Mouse (Mus musculus) adrenal gland, postnatal 36 days (tissue): Measurements from ENCODE around the gene Lpp. TPM values are rescaled to one million over a fixed set of nuclear protein-coding genes. Genes with fewer than 3 reads are reported as not detected.

Experiments used
- DNase-seq, 2 experiments: peaks; one replicate each; pipeline ENCODE4 v3.0.0; 2021; ENCODE audit warnings: mixed read lengths in 1 of 2
- total RNA-seq, 2 experiments: library from RNA; stranded (reverse); gene quantifications; 2 replicates each; pipeline ENCODE4 v1.2.3; 2021

Lpp gene
- total RNA-seq, 2 experiments from 2014 or later, result 70.3 to 80.3 TPM

- peak; percentile 17 to 48 for DNase-seq
Observed at GRCm38 (mm10) chr16:24559811-24560210, 166.5 kb downstream of the Lpp start.

DNA sequence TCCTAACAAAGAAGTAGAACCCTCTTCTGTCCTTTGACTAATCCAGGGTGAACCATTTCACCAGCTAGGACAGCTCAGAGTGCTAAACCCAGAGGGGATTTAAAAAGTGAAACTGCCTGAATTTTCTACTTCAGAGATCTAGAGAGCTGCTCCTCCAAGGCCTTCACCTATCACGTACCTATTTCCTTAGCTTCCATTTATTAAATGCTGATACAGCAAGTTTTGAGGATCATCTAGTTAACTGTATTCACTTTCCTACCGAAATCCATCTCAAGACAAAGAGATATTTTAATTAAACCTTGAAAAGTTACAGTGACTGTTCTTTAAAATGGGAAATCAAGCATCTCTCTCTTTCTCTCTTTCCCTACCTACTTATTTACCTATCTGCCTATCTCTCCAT, 167.7 kb downstream of the Lpp start:
- no peak for DNase-seq

- DNase-seq, result no peak
Observed at GRCm38 (mm10) chr16:24561602-24562001, 168.3 kb downstream of the Lpp start.

- DNase-seq, result no peak
Observed at GRCm38 (mm10) chr16:24565311-24565710, 172.0 kb downstream of the Lpp start.

- DNase-seq, result no peak
Observed at GRCm38 (mm10) chr16:24566277-24566676, 173.0 kb downstream of the Lpp start.

- DNase-seq, result no peak
Observed at GRCm38 (mm10) chr16:24567562-24567961, 174.3 kb downstream of the Lpp start.

DNA sequence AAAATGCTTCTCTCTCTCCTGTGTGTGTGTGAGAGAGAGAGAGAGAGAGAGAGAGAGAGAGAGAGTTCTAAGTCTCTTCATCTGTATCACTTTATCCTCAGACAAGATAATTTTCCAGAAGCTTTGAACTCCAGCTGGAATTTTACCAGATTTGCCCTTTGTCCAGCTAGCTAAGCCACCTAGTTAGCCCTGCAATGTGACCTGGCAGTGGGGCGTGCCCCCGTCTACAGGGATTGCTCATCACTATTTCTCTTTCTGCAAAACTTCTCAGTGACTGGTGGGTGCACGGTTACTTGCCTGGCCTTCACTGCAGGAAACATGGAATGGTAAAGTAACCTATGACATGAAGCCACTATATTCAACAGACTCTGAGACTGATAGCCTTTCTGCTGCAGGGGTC, 174.8 kb downstream of the Lpp start:
- peak; percentile 57 to 58 for DNase-seq

- DNase-seq, result no peak
Observed at GRCm38 (mm10) chr16:24569681-24570080, 176.4 kb downstream of the Lpp start.

- DNase-seq, result no peak
Observed at GRCm38 (mm10) chr16:24576999-24577398, 183.7 kb downstream of the Lpp start.

DNA sequence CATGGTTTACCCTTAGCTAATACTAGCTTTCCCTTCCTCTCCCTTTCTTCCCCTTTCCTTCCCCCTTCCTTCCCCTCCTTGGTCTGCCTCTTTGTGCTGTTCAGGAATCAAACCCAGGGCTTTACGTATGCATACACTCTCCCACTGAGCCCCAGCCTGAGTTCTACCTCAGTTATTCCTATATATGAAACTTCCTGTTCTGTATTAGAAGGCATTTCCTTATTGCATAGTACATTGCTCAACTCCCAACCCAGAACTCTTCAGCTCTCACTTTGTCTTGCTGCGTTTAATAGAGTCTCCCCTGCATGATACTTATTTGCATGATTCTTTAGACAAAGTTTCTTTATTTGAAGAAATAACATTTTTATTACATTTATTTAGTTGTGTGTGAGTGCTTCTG, 184.5 kb downstream of the Lpp start:
- no peak for DNase-seq

- DNase-seq, result no peak
Observed at GRCm38 (mm10) chr16:24582847-24583246, 189.5 kb downstream of the Lpp start.

DNA sequence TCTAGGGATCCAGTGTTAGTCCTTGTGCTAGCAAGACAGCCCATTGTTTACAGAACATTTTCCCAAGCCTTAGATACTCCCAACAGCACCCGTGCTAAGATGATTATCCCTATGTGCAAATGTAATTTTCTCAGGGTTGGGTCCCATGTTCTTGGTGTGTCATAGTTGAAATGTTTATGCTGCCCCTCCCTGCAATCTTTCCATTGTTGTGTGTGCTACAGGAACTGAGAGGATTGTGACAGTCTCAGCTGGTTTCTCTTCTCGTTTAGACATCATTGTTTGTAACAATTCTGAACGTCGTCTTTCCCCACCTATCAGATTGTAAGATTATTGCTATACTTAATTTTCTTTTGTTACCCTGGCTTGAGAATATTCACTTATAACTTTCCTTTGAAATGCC, 200.2 kb downstream of the Lpp start:
- no peak for DNase-seq

DNA sequence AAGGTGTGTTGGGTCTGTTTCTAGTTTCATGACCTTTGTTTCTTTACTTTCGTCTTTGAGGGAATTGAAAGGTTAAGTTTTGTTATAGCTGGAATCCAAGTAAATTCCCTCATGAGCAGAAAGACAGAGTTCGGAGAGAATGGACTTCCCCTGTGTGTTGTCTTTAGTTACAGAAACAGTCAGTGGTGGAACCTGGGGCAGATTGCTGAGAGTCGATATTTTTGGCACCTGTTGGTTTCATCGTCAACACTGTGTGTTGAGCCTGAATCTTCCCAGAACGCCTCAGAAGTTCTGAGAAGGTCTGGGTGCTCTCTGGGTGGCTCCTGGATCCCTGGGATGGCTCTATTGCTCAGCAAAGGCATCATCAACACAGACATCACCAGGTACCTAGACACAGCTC, 201.2 kb downstream of the Lpp start:
- no peak for DNase-seq

GRCm38 (mm10) chr16:24595493-24595892, 202.2 kb downstream of the Lpp start:
- no peak for DNase-seq

DNA sequence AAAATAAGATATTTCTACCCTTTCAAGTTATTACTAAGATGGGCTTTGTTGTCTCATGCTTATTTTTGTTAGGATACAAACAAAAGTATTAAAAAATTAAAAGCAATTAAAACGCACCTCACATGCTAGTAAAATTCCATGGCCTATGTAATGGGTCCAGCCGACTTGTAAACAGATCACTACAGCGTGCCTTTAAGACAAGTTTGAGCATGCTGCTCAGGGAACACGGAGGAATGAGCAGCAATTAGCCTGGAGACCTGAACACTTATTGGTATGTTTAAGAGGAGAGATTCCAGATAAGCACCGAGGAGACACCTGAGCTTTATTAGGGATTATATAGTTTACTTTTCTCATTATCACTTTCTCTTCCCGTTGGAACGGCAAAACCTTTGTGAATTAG, 205.3 kb downstream of the Lpp start:
- no peak for DNase-seq

- DNase-seq, result no peak
Observed at GRCm38 (mm10) chr16:24599766-24600165, 206.5 kb downstream of the Lpp start.

- DNase-seq, result no peak
Observed at GRCm38 (mm10) chr16:24600260-24600948, 207.1 kb downstream of the Lpp start.

GRCm38 (mm10) chr16:24603342-24603741, 210.0 kb downstream of the Lpp start:
- DNase-seq, result no peak

DNA sequence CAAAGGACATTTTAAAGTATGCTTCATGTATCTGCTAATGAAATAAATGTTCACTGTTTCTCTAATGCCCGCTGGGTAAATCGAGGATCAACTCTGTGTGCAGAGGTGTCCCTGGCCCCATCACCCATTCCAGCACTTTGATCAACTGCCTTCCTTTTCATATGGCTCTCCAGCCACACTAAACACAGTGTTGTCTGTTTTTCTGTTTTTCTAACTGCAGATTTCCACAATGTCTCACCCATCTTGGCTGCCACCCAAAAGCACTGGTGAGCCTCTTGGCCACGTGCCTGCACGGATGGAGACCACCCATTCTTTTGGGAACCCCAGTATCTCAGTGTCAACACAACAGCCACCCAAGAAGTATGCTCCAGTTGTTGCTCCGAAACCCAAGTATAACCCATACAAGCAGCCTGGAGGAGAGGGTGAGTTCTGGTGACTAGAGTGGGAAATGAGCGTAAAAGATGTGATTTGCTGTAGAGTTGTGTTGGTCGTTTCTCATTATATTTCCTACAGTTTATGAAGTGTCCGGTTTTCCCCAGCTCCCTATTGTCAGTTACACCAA, 214.7 kb downstream of the Lpp start:
- no peak for DNase-seq

- DNase-seq, result no peak
Observed at GRCm38 (mm10) chr16:24619458-24619857, 226.2 kb downstream of the Lpp start.

DNA sequence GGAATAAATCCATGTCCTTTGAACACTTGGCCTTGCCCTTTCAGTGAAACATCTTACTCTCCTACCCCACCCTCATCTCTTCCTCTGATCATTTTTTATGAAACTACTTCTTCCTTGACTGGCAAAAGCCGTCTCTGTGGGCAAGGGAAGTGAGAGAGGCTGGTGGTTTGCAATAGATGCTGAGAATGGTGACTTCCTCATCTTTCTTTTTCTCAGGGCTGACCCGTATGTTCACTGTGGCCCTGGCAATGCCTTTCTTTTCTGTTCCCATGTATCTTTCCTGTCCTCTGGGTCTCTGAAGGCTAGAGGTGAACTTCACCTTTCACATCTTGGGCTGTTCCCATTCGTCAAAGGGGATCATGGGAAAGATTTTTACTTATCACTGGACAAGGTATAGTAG, 226.7 kb downstream of the Lpp start:
- DNase-seq, result no peak

- DNase-seq, result no peak
Observed at GRCm38 (mm10) chr16:24622226-24623194, 229.2 kb downstream of the Lpp start.

DNA sequence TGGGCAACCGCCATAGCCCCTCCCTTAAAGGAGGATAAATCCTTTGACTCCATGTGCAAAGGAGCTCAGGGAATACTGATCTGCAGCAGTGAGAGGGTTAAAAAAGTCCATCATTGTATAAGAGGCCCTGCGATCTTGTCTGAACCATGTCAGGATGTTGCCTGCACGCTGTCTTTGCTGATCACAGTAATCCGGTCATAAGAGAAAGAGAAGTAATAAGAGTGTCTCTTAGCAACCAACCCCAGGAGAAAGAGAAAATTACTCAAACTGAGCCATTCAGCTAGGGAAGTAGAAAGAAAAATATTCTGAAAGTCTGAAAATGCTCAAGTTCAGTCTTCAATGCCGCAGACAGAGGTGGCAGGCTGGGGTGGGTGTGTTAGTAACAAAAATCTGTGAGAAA, 231.0 kb downstream of the Lpp start:
- no peak for DNase-seq
